Mouse (Mus musculus): ENCODE results near the gene Lrrn4cl. TPM values are rescaled to one million over a fixed set of nuclear protein-coding genes. Genes with fewer than 3 reads are reported as not detected.

The Lrrn4cl gene
- total RNA-seq, 1 experiment from 2014 or later, result 0.61 TPM

Other genes with a start within 250 kb of the Lrrn4cl start
- not detected for gene Slc22a6, start 232.7 kb upstream of the Lrrn4cl start, total RNA-seq (2023)
- not detected for gene Chrm1, start 187.0 kb upstream of the Lrrn4cl start, total RNA-seq (2023)
- gene Slc3a2, start 127.4 kb upstream of the Lrrn4cl start, total RNA-seq (2023), result 222 TPM
- 116 TPM for gene Wdr74, start 114.9 kb upstream of the Lrrn4cl start, total RNA-seq (2023)
- gene 1700092M07Rik, start 110.0 kb upstream of the Lrrn4cl start, total RNA-seq (2023), result 10.2 TPM
- 221 TPM for gene Stx5a, start 109.4 kb upstream of the Lrrn4cl start, total RNA-seq (2023)
- gene Nxf1, start 93.7 kb upstream of the Lrrn4cl start, total RNA-seq (2023), result 393 TPM
- 39.0 TPM for gene Tmem223, start 79.8 kb upstream of the Lrrn4cl start, total RNA-seq (2023)
- 75.2 TPM for gene Tmem179b, start 76.3 kb upstream of the Lrrn4cl start, total RNA-seq (2023)
- gene Taf6l, start 64.4 kb upstream of the Lrrn4cl start, total RNA-seq (2023), result 10.3 TPM
- 59.8 TPM for gene Polr2g, start 52.2 kb upstream of the Lrrn4cl start, total RNA-seq (2023)
- 0.58 TPM for gene Zbtb3, start 48.2 kb upstream of the Lrrn4cl start, total RNA-seq (2023)
- gene Ttc9c, start 31.4 kb upstream of the Lrrn4cl start, total RNA-seq (2023), result 22.9 TPM
- gene Hnrnpul2, start 30.8 kb upstream of the Lrrn4cl start, total RNA-seq (2023), result 99.6 TPM
- gene AC129217.1, start 21.0 kb upstream of the Lrrn4cl start, total RNA-seq (2023), result 16.8 TPM
- gene Bscl2, start 13.3 kb upstream of the Lrrn4cl start, total RNA-seq (2023), result 41.8 TPM
- not detected for gene Gng3, start 11.6 kb upstream of the Lrrn4cl start, total RNA-seq (2023)
- 113 TPM for gene Ubxn1, start 20.7 kb downstream of the Lrrn4cl start, total RNA-seq (2023)
- gene Uqcc3, start 30.2 kb downstream of the Lrrn4cl start, total RNA-seq (2023), result 31.5 TPM
- 9.4 TPM for gene Lbhd1, start 33.0 kb downstream of the Lrrn4cl start, total RNA-seq (2023)
- gene Gm49403, start 33.2 kb downstream of the Lrrn4cl start, total RNA-seq (2023), result not detected
- 33.6 TPM for gene 1810009A15Rik, start 38.1 kb downstream of the Lrrn4cl start, total RNA-seq (2023)
- gene Gm49416, start 38.2 kb downstream of the Lrrn4cl start, total RNA-seq (2023), result 7.6 TPM
- gene Ints5, start 42.2 kb downstream of the Lrrn4cl start, total RNA-seq (2023), result 21.6 TPM
- gene Ganab, start 47.3 kb downstream of the Lrrn4cl start, total RNA-seq (2023), result 152 TPM
- 60.9 TPM for gene B3gat3, start 69.6 kb downstream of the Lrrn4cl start, total RNA-seq (2023)
- gene Rom1, start 78.6 kb downstream of the Lrrn4cl start, total RNA-seq (2023), result 6.9 TPM
- gene Eml3, start 78.8 kb downstream of the Lrrn4cl start, total RNA-seq (2023), result 86.8 TPM
- gene Mta2, start 91.1 kb downstream of the Lrrn4cl start, total RNA-seq (2023), result 164 TPM
- gene Tut1, start 103.1 kb downstream of the Lrrn4cl start, total RNA-seq (2023), result 42.6 TPM
- 614 TPM for gene Eef1g, start 116.3 kb downstream of the Lrrn4cl start, total RNA-seq (2023)
- 120 TPM for gene Ahnak, start 138.5 kb downstream of the Lrrn4cl start, total RNA-seq (2023)
- not detected for gene Scgb1a1, start 237.2 kb downstream of the Lrrn4cl start, total RNA-seq (2023)

Measured in CD8-positive naive resting alpha-beta T cell, adult 57 days (primary cell).